Mouse (Mus musculus) kidney, adult 11 months (tissue): Measurements from ENCODE around the gene Smim24.
A peak's percentile ranks its signal among the peaks of the same experiment; 100 is the strongest.

ENCODE experiments used
- DNase-seq: peaks from one replicate; pipeline ENCODE4 v3.0.0; 2022

Gene Smim24

GRCm38 (mm10) chr10:81410981-81411380 lies 18.1 kb downstream of the Smim24 start:
- no peak for DNase-seq

- DNase-seq = peak; percentile 93
Observed at GRCm38 (mm10) chr10:81411471-81412400, 18.9 kb downstream of the Smim24 start.

GRCm38 (mm10) chr10:81412586-81413309 lies 19.9 kb downstream of the Smim24 start:
- DNase-seq = peak; percentile 51

GRCm38 (mm10) chr10:81413310-81414261 lies 20.7 kb downstream of the Smim24 start:
- DNase-seq = peak; percentile 92

GRCm38 (mm10) chr10:81414682-81415081 lies 21.8 kb downstream of the Smim24 start:
- peak; percentile 71 for DNase-seq

GRCm38 (mm10) chr10:81415146-81415545 lies 22.3 kb downstream of the Smim24 start:
- DNase-seq = no peak

- no peak for DNase-seq
Observed at GRCm38 (mm10) chr10:81415549-81416310, 22.9 kb downstream of the Smim24 start.

GRCm38 (mm10) chr10:81416581-81417226 lies 23.9 kb downstream of the Smim24 start:
- peak; percentile 92 for DNase-seq

GRCm38 (mm10) chr10:81417227-81418215 lies 24.7 kb downstream of the Smim24 start:
- DNase-seq = peak; percentile 35

- peak; percentile 8 for DNase-seq
Observed at GRCm38 (mm10) chr10:81418216-81419070, 25.6 kb downstream of the Smim24 start.

- peak; percentile 13 for DNase-seq
Observed at GRCm38 (mm10) chr10:81419111-81419928, 26.5 kb downstream of the Smim24 start.

GRCm38 (mm10) chr10:81420191-81420767 lies 27.4 kb downstream of the Smim24 start:
- DNase-seq = no peak

GRCm38 (mm10) chr10:81421041-81421796 lies 28.4 kb downstream of the Smim24 start:
- no peak for DNase-seq

GRCm38 (mm10) chr10:81421797-81422100 lies 28.9 kb downstream of the Smim24 start:
- peak; percentile 35 for DNase-seq

- DNase-seq = peak; percentile 32
Observed at GRCm38 (mm10) chr10:81422191-81422590, 29.3 kb downstream of the Smim24 start.

- peak; percentile 11 for DNase-seq
Observed at GRCm38 (mm10) chr10:81422661-81423217, 29.9 kb downstream of the Smim24 start.
